Mouse (Mus musculus) kidney, adult 2 months (tissue): Measurements from ENCODE around the gene Zfp423.

ENCODE experiments used
- CTCF ChIP-seq: fragments of 200-500 bp; conservative IDR thresholded peaks from 2 replicates; pipeline ENCODE4 v1.5.1; 2011; ENCODE audit warnings: low read depth, mild to moderate bottlenecking, control low read depth, low read length, moderate library complexity, mixed read lengths; ENCODE audit not compliant: insufficient read depth, insufficient read length
- POLR2A ChIP-seq: fragments of 200-500 bp; IDR thresholded peaks from one replicate; pipeline ENCODE4 v1.6.1; 2011; ENCODE audit warnings: low read depth, low read length, control low read depth

DNA sequence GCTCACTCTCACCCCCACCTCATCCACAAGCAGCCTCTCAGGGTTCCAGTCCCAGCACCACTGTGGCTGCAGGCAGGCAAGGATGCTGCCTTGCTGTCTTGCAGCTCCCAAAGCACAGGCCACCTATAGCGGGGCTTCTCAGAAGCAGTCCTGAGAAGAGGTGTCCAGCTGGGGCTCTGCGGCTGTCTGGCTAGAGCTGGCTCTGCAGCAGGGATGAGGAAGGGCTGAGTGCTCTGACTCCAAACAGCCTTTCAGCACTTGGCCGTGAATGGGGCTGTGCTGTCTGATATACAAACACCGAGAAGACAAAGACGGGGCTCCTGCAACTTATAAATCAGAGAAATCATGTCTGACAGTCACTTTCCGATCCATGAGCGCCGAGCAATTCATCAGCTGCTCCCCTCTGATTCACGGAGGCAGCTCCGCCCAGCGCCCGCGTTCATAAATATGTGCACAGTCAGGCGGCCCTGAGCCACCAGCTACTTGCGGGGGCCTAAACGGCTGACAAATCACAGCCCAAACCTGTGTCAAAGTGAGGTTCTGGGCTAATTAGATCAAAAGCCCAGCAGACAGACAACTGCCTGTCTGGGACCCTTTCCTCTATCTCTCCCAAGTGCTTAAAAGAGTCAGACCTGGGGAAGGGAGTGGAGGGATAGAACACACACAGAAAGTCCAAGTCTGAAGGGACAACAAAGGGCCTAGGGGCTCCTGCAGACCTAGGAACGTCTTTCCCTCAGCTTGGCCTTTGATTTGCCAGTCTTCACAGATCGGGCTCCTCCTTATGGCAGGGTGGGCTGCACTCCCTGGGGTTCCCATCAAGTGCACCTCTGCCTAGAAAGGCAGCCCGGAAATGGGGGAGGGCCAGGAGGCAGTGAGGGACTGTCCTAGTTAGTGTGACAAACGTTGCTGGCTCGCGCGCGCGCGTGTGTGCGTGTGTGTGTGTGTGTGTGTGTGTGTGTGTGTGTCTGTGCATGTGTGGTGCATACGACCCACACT, 269.0 kb downstream of the Zfp423 start:
- TF ChIP-seq POLR2A (no peak), CTCF (no peak)
